26 mouse cellular contexts compared by ENCODE assay signal in genomic region chr11:105329962-105330361, GRCm38 (mm10). TPM values are rescaled to one million over a fixed set of nuclear protein-coding genes. Genes with fewer than 3 reads are reported as not detected.
DNase-seq lines count a peak whose midpoint lies in the region; ATAC-seq and TF ChIP-seq lines count a peak whose summit lies in the region.
"Had no signal": no experiment of that assay in that cellular context is flagged by ENCODE, and none has a peak within 500 bp of the region (broad histone marks: within the 10 kb centered on the region; RNA-seq: fewer than 3 reads in every experiment).

No protein-coding gene starts in this region.

- TF ChIP-seq CTCF in lung, postnatal 0 days (IDR thresholded peaks at IDR 0.05) = no peak

- no peak for TF ChIP-seq EP300 in lung, postnatal 0 days (IDR thresholded peaks at IDR 0.05)

- 54% methylated on average over 9 of the region's 9 CpGs for WGBS in embryonic facial prominence, embryonic 13.5 days
- 73% methylated on average over 9 of the region's 9 CpGs for WGBS in embryonic facial prominence, embryonic 10.5 days
- 51% methylated on average over 9 of the region's 9 CpGs for WGBS in lung, postnatal 0 days
- 50% methylated on average over 9 of the region's 9 CpGs for WGBS in embryonic facial prominence, embryonic 15.5 days
- WGBS in stomach, embryonic 16.5 days = 49% methylated on average over 9 of the region's 9 CpGs

- H3K9ac ChIP-seq in embryonic facial prominence, embryonic 13.5 days = no peak overlapping the region
- no peak overlapping the region for H3K9ac ChIP-seq in lung, postnatal 0 days (replicated peaks; ENCODE audit: low read depth)
- H3K9ac ChIP-seq in embryonic facial prominence, embryonic 15.5 days = no peak overlapping the region
- no peak overlapping the region for H3K9ac ChIP-seq in stomach, embryonic 16.5 days (ENCODE audit: low read length)
- H3K9ac ChIP-seq: embryonic facial prominence, embryonic 12.5 days; forebrain, postnatal 0 days; heart, embryonic 12.5 days; heart, embryonic 15.5 days; hindbrain, embryonic 13.5 days had no signal

- H3K9me3 ChIP-seq in embryonic facial prominence, embryonic 13.5 days = no peaks in the 10 kb centered on the region
- no peaks in the 10 kb centered on the region for H3K9me3 ChIP-seq in embryonic facial prominence, embryonic 10.5 days
- H3K9me3 ChIP-seq in lung, postnatal 0 days (ENCODE audit: low read length) = no peaks in the 10 kb centered on the region
- H3K9me3 ChIP-seq in embryonic facial prominence, embryonic 15.5 days (replicated peaks) = no peaks in the 10 kb centered on the region
- H3K9me3 ChIP-seq in stomach, embryonic 16.5 days (replicated peaks; ENCODE audit: control insufficient read depth, low read length) = no peaks in the 10 kb centered on the region
- H3K9me3 ChIP-seq: embryonic facial prominence, embryonic 12.5 days; heart, embryonic 12.5 days; heart, embryonic 15.5 days; hindbrain, embryonic 10.5 days; hindbrain, embryonic 13.5 days had no signal

- no peak for DNase-seq in embryonic facial prominence, embryonic 10.5 days (ENCODE audit: low spot score)
- DNase-seq in lung, postnatal 0 days (ENCODE audit: low spot score) = no peak
- DNase-seq in lung, postnatal 14 days = no peak
- no peak for DNase-seq in thymus, postnatal 14 days
- DNase-seq in thymus, postnatal 4 days = no peak
- DNase-seq: adrenal gland, adult 8-10 months; adrenal gland, postnatal 25 days; cerebellum, adult 18-20 months; cerebellum, adult 9-10 months; cerebellum, postnatal 14 days; forebrain, postnatal 0 days; gastrocnemius, postnatal 10 days; gastrocnemius, postnatal 36 days; heart, postnatal 10 days; heart, postnatal 36 days had no signal

- no peaks in the 10 kb centered on the region for H3K27me3 ChIP-seq in embryonic facial prominence, embryonic 13.5 days
- H3K27me3 ChIP-seq in embryonic facial prominence, embryonic 10.5 days (replicated peaks; ENCODE audit: low read depth, poor library complexity, severe bottlenecking) = no peaks in the 10 kb centered on the region
- H3K27me3 ChIP-seq in lung, postnatal 0 days (replicated peaks; ENCODE audit: insufficient read depth, low read length) = no peaks in the 10 kb centered on the region
- H3K27me3 ChIP-seq in embryonic facial prominence, embryonic 15.5 days = no peaks in the 10 kb centered on the region
- no peaks in the 10 kb centered on the region for H3K27me3 ChIP-seq in stomach, embryonic 16.5 days (ENCODE audit: control insufficient read depth, insufficient read depth, low read length)
- H3K27me3 ChIP-seq: embryonic facial prominence, embryonic 12.5 days; heart, embryonic 12.5 days; heart, embryonic 15.5 days; hindbrain, embryonic 13.5 days had no signal

- no peak overlapping the region for H3K4me2 ChIP-seq in embryonic facial prominence, embryonic 13.5 days
- no peak overlapping the region for H3K4me2 ChIP-seq in lung, postnatal 0 days (replicated peaks; ENCODE audit: low read depth, low read length)
- no peak overlapping the region for H3K4me2 ChIP-seq in embryonic facial prominence, embryonic 15.5 days (replicated peaks)
- H3K4me2 ChIP-seq in stomach, embryonic 16.5 days (ENCODE audit: low read depth, low read length) = no peak overlapping the region
- H3K4me2 ChIP-seq: embryonic facial prominence, embryonic 12.5 days; heart, embryonic 12.5 days; heart, embryonic 15.5 days; hindbrain, embryonic 13.5 days had no signal

- H3K4me3 ChIP-seq in embryonic facial prominence, embryonic 13.5 days = no peak overlapping the region
- H3K4me3 ChIP-seq in embryonic facial prominence, embryonic 10.5 days = no peak overlapping the region
- H3K4me3 ChIP-seq in lung, postnatal 0 days (ENCODE audit: low read depth, low read length) = no peak overlapping the region
- no peak overlapping the region for H3K4me3 ChIP-seq in embryonic facial prominence, embryonic 15.5 days (replicated peaks)
- H3K4me3 ChIP-seq in stomach, embryonic 16.5 days (replicated peaks; ENCODE audit: low read length) = no peak overlapping the region
- H3K4me3 ChIP-seq: embryonic facial prominence, embryonic 12.5 days; heart, embryonic 12.5 days; heart, embryonic 15.5 days; hindbrain, embryonic 10.5 days; hindbrain, embryonic 13.5 days had no signal

- H3K4me1 ChIP-seq in embryonic facial prominence, embryonic 13.5 days = peaks cover 20% of the 10 kb centered on the region
- peaks cover 21% of the 10 kb centered on the region for H3K4me1 ChIP-seq in embryonic facial prominence, embryonic 10.5 days
- no peaks in the 10 kb centered on the region for H3K4me1 ChIP-seq in lung, postnatal 0 days (ENCODE audit: insufficient read depth, low read depth, low read length)
- H3K4me1 ChIP-seq in embryonic facial prominence, embryonic 15.5 days = peaks cover 37% of the 10 kb centered on the region
- H3K4me1 ChIP-seq in stomach, embryonic 16.5 days (ENCODE audit: control insufficient read depth, insufficient read depth, low read length) = peaks cover 5% of the 10 kb centered on the region; the same call in 1 of the 2 replicates

- peaks cover 70% of the 10 kb centered on the region for H3K36me3 ChIP-seq in embryonic facial prominence, embryonic 13.5 days
- H3K36me3 ChIP-seq in embryonic facial prominence, embryonic 10.5 days (replicated peaks) = peaks cover 96% of the 10 kb centered on the region
- H3K36me3 ChIP-seq in lung, postnatal 0 days (ENCODE audit: insufficient read depth, low read length) = no peaks in the 10 kb centered on the region
- peaks cover 26% of the 10 kb centered on the region for H3K36me3 ChIP-seq in embryonic facial prominence, embryonic 15.5 days
- no peaks in the 10 kb centered on the region for H3K36me3 ChIP-seq in stomach, embryonic 16.5 days (ENCODE audit: control insufficient read depth, insufficient read depth, low read length)
- H3K36me3 ChIP-seq: heart, embryonic 15.5 days; hindbrain, embryonic 13.5 days had no signal

- H3K27ac ChIP-seq in embryonic facial prominence, embryonic 13.5 days = no peak overlapping the region; the same call in 1 of the 2 replicates
- no peak overlapping the region for H3K27ac ChIP-seq in embryonic facial prominence, embryonic 10.5 days (replicated peaks)
- no peak overlapping the region for H3K27ac ChIP-seq in lung, postnatal 0 days (ENCODE audit: low read length)
- H3K27ac ChIP-seq in embryonic facial prominence, embryonic 15.5 days (replicated peaks) = peak overlapping the region; percentile 22
- peak overlapping the region; percentile 69 for H3K27ac ChIP-seq in stomach, embryonic 16.5 days (ENCODE audit: low read length)
- H3K27ac ChIP-seq: heart, embryonic 15.5 days; hindbrain, embryonic 10.5 days; hindbrain, embryonic 13.5 days had no signal

- ATAC-seq in embryonic facial prominence, embryonic 13.5 days (ENCODE audit: insufficient number of reproducible peaks, insufficient read depth, low FRiP score, low TSS enrichment, low read depth) = peak; percentile 63; the same call in 1 of the 2 replicates
- 0 out of 2 replicates have a peak, but pooled peaks have one; percentile 21 for ATAC-seq in lung, postnatal 0 days
- ATAC-seq in embryonic facial prominence, embryonic 15.5 days (ENCODE audit: insufficient number of reproducible peaks, low FRiP score, low TSS enrichment, low read depth) = 0 out of 2 replicates have a peak, but pooled peaks have one; percentile 15
- ATAC-seq in stomach, embryonic 16.5 days (ENCODE audit: insufficient read depth, low FRiP score) = peak; percentile 37; the same call in 1 of the 2 replicates
- ATAC-seq: activated CD4-positive, CD25-positive, alpha-beta regulatory T cell, adult 4 months; forebrain, embryonic 14.5 days; forebrain, postnatal 0 days; hindbrain, embryonic 16.5 days had no signal

RNA-seq across cellular contexts. Expression of gene Mrc2, which starts 37.5 kb away (rescaled TPM):
- polyA plus RNA-seq in embryonic facial prominence, embryonic 13.5 days (2015; fragmentation: Nextera tagmentation; extraction: Ambion mirVana) = 30.8 and 31.1 TPM in 2 replicates
- polyA plus RNA-seq in embryonic facial prominence, embryonic 10.5 days (2016; fragmentation: Nextera tagmentation; extraction: Ambion mirVana) = 26.9 and 27.6 TPM in 2 replicates
- polyA plus RNA-seq in lung, postnatal 0 days (2015; fragmentation: Nextera tagmentation; extraction: Ambion mirVana) = 20.0 and 22.6 TPM in 2 replicates
- polyA plus RNA-seq in embryonic facial prominence, embryonic 15.5 days (2015; fragmentation: Nextera tagmentation; extraction: Ambion mirVana) = 34.5 and 35.7 TPM in 2 replicates
- 12.7 and 13.4 TPM in 2 replicates for polyA plus RNA-seq in stomach, embryonic 16.5 days (2015; fragmentation: Nextera tagmentation; extraction: Ambion mirVana)
- polyA plus RNA-seq: activated CD4-positive, CD25-positive, alpha-beta regulatory T cell, adult 4 months had no signal

Comparison
In these comparisons a context has a peak if more than half of its experiments do, and no peak if none do; other contexts are left out.
1. H3K27ac ChIP-seq: peak in embryonic facial prominence, embryonic 15.5 days (single experiment) and stomach, embryonic 16.5 days (single experiment); none in embryonic facial prominence, embryonic 13.5 days (single experiment), embryonic facial prominence, embryonic 10.5 days (single experiment) and lung, postnatal 0 days (single experiment).
2. Peak in every context shown above with its lines, with median percentiles within 50 percentile points of each other: ATAC-seq.